Mouse (Mus musculus): ENCODE measurements around the gene Fbl.
A peak's percentile ranks its signal among the peaks of the same experiment; 100 is the strongest.
"Not testable (repeated sequence)": the region's sequence is repeated elsewhere in the genome, so short reads cannot be mapped to it uniquely, and the experiment has no call there.

Fbl gene

GRCm38 (mm10) chr7:28208988-28209508, 39.5 kb downstream of the Fbl start:
- H3K36me3 ChIP-seq (ENCODE audit: control insufficient read depth, insufficient read depth, low read length, poor library complexity, severe bottlenecking), result no peaks in the 10 kb centered on the region
- H3K27me3 ChIP-seq (ENCODE audit: control insufficient read depth, insufficient read depth, low read length, poor library complexity, severe bottlenecking), result no peaks in the 10 kb centered on the region
- DNase-seq (ENCODE audit: low read depth, low spot score), result peak; percentile 84

DNA sequence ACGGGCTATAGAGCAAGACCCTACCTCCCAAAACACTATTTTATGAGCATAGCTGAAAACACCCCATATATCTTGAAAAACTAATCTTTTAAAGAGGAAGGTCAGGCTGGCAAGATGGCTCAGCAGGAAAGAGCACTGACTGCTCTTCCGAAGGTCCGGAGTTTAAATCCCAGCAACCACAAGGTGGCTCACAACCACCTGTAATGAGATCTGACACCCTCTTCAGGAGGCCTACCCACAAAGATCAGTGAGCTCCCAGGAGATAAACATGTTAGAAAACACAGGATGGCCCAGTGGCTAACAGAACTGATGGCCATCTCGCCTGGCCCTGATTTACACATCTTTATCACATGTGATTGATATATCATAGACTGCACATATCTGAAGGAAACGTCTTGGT, 41.2 kb downstream of the Fbl start:
- DNase-seq (ENCODE audit: low read depth, low spot score), result no peak
- H3K27me3 ChIP-seq (ENCODE audit: control insufficient read depth, insufficient read depth, low read length, poor library complexity, severe bottlenecking), result no peaks in the 10 kb centered on the region
- no peaks in the 10 kb centered on the region for H3K36me3 ChIP-seq (ENCODE audit: control insufficient read depth, insufficient read depth, low read length, poor library complexity, severe bottlenecking)

GRCm38 (mm10) chr7:28214142-28214541, 44.6 kb downstream of the Fbl start:
- peak; percentile 66 for DNase-seq (ENCODE audit: low read depth, low spot score)
- H3K36me3 ChIP-seq (ENCODE audit: control insufficient read depth, insufficient read depth, low read length, poor library complexity, severe bottlenecking), result no peaks in the 10 kb centered on the region
- H3K27me3 ChIP-seq (ENCODE audit: control insufficient read depth, insufficient read depth, low read length, poor library complexity, severe bottlenecking), result no peaks in the 10 kb centered on the region

- not testable (repeated sequence) for H3K27me3 ChIP-seq (ENCODE audit: control insufficient read depth, insufficient read depth, low read length, poor library complexity, severe bottlenecking); H3K36me3 ChIP-seq (ENCODE audit: control insufficient read depth, insufficient read depth, low read length, poor library complexity, severe bottlenecking); DNase-seq (ENCODE audit: low read depth, low spot score)
Measured at GRCm38 (mm10) chr7:28215950-28216349, 46.4 kb downstream of the Fbl start.

GRCm38 (mm10) chr7:28217811-28218210, 48.3 kb downstream of the Fbl start:
- not testable (repeated sequence) for H3K36me3 ChIP-seq (ENCODE audit: control insufficient read depth, insufficient read depth, low read length, poor library complexity, severe bottlenecking); H3K27me3 ChIP-seq (ENCODE audit: control insufficient read depth, insufficient read depth, low read length, poor library complexity, severe bottlenecking); DNase-seq (ENCODE audit: low read depth, low spot score)

DNA sequence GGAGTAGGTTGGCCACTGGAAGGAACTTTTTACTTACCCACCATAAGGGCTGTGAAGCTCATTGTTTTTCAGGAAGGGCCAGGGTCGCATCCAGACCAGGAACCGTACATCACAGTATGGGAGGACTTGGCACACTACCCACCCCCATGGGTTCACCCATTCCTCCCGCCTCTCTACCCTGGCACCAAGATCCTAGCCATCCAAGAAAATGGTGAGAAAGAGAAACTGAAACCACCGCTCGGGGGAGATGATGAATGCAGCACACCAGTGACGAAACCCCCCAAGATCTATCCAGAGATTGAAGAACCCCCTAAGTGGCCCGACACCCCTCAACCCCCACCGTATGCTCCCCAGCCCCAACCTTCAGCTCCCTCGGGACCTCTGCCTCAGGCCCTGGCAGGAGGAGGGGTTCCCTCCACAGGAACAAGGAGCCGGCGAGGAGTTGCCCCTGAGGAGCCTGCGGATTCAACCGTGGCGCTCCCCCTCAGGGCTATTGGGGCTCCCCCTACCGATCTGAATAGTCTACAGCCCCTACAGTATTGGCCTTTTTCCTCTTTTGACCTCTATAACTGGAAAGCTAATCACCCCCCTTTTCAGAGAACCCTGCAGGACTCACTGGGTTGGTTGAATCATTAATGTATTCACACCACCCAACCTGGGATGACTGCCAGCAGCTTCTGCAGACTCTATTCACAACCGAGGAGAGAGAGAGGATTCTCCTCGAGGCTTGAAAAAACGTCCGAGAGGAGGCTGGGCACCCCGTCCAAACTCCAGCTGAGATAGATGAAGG, 49.6 kb downstream of the Fbl start:
- DNase-seq (ENCODE audit: low read depth, low spot score); H3K36me3 ChIP-seq (ENCODE audit: control insufficient read depth, insufficient read depth, low read length, poor library complexity, severe bottlenecking); H3K27me3 ChIP-seq (ENCODE audit: control insufficient read depth, insufficient read depth, low read length, poor library complexity, severe bottlenecking): not testable (repeated sequence)

- not testable (repeated sequence) for DNase-seq (ENCODE audit: low read depth, low spot score); H3K36me3 ChIP-seq (ENCODE audit: control insufficient read depth, insufficient read depth, low read length, poor library complexity, severe bottlenecking); H3K27me3 ChIP-seq (ENCODE audit: control insufficient read depth, insufficient read depth, low read length, poor library complexity, severe bottlenecking)
Measured at GRCm38 (mm10) chr7:28226836-28227235, 57.3 kb downstream of the Fbl start.

GRCm38 (mm10) chr7:28227421-28227820, 57.9 kb downstream of the Fbl start:
- DNase-seq (ENCODE audit: low read depth, low spot score); H3K27me3 ChIP-seq (ENCODE audit: control insufficient read depth, insufficient read depth, low read length, poor library complexity, severe bottlenecking): not testable (repeated sequence)

More at GRCm38 (mm10) chr7:28227421-28227820, 57.9 kb downstream of the Fbl start:
- H3K36me3 ChIP-seq (ENCODE audit: control insufficient read depth, insufficient read depth, low read length, poor library complexity, severe bottlenecking), result not testable (repeated sequence)
